Mouse (Mus musculus): ENCODE measurements around the gene Styxl1.

The Styxl1 gene

DNA sequence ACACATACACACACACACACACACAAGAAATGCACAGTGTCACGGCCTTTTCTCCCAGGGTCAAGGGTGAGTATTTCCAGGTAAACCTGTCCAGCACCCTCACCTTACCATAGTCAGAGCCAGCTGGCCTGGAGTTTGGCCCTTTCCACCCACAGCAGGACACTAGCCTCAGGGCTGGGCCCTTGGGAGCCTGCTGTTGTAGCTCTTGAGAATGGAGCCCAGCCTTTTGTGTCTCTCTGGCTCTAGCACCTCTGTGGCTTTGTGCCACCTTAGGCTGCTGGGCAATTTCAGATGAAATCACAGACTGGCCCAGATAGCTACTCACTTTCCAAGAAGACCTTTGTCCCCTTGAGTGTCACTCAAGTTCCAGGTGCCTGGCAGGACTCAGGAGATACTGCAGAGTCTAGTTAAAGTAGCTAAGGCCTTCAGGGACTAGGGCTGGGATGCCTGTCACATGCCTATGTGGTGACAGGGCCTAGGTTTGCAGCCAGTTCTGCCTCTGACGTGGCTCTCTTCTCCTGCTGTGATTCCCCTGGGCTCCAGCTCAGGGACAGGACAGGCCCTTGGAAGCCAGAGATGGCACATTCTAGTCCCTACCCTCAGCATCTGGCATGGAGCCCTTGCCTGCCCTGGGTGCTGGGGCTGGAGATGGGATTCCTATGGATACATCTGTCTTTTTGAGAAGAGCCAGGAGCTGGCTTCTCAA lies 51.4 kb downstream of the Styxl1 start:
- DNase-seq (ENCODE audit: low read depth in 2 of 2, low spot score in 2 of 2), result no peak

DNA sequence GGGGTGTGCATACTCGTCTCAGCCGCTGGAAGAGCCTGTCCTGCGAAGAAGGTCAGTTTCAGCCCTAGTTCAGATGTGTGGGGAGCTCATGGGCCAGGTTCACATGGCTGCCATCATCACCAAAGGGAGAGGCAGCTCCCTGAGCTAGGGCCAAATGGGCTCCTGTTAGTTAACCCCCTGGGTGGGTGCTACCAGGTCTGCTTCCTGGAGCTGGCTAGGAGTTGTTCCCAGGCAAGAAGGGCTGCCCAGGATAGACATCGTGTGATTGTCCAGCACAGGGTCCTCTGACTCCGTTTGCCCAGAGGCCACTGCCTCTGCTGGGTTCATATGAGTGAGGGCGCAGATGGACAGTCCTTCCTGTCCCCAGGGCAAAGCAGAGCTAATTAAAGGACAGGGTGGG lies 52.2 kb downstream of the Styxl1 start:
- DNase-seq (ENCODE audit: low read depth in 2 of 2, low spot score in 2 of 2), result no peak

DNA sequence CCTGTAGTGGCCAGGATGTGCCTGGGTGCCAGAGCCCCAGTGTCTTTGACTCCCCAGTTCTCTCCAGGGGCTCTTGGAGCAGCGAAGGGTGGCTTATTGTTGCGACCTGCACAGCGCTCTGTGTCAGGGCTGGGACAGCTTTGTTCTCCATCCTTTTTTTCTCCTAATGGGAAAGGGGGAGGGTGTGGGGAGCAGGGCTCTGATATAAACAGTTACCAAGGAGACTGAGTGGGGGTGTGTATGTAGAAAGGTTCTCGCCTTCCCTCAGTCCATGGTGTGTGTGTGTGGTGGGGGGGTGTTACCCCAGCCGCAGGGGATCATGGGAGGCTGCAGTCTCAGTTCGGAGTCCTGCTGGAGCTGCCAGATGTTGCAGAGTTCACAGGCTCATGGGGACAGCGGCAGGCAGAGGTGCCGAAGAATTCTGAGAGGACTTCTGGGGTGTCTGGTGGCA lies 52.8 kb downstream of the Styxl1 start:
- DNase-seq (ENCODE audit: low read depth in 2 of 2, low spot score in 2 of 2), result no peak

DNA sequence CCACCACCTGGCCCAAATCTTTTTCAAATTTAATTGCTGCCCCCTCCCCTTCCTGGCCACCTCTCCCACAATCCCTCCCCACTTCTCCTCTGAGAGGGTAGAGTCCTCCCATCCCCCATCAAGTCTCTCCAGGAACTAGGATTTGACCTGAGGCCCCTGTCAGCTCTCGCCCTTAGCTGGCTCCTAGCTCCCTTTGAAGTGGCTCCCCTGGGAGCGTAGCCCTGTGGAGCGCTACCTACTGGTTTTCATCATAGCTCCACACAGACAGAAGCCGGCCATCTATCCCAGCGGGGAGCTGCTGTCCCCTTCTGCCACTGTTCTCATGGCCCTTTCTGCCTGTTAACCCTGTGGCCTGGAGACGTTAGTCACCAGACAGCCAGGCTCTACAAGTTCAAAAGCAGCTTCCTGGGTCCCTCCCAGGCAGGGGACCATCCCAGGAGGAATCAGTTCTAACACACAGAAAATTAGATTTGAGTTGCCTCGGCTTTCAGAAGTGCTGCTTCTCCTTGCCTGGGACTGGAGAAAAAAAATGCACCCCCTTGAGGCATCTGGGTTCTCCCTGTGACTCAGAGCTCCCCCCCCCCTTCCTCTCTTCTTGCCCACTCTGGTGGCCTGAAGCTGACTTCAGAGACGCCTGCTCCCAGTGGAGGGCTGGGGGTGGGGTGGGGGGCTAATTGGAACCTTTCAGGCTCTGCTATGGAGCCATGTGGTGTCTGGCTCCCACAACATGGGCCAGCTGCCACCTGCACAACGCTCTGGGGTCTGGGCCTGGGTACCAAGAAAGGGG lies 53.5 kb downstream of the Styxl1 start:
- DNase-seq (ENCODE audit: low read depth in 2 of 2, low spot score in 2 of 2), result no peak

DNA sequence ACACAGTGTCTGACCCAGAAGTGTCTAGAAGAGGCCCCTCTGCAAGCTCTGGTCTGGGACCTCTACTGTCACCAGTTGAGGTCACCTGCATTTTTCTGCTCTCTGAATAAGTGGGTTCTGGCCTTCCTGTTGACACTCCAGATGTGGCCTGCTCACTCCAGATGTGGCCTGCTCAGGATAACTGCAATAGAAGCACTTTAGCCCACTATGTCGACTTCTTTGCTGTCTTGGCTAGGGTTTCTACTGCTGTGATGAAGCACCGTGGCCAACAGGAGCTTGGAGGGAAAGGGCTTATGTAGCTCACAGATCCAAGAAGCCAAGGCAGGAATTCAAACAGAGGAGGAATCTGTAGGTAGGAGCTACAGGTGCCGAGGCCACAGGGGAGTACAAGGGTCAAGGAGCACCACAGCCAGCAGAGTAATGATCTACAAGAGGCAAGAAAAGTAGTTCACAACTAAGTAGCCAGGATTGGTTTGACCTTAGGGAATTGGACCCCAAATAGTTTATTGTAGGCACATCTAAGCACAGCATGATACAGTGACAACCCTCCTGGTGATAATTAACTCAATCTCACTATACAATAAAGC lies 54.9 kb downstream of the Styxl1 start:
- no peak for DNase-seq (ENCODE audit: low read depth in 2 of 2, low spot score in 2 of 2)

DNA sequence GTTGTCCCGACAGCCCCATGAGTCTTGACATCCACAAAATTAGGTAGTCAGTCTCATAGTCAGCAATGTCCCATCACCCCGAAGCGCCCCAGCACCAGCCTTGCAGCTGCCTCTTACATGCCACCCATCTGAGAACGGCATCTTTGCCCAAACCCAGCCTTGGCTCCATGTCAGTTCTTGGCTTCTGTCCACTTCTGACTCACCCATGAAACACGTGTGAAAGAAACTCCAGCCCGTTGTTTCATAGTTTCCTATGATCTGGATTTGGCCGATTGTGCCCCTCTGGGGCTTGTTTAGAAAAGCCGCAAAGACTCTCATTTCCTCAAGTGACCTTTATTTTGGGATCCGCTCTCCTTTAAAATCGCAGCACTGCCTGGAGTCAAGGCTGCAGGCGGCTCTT lies 56.1 kb downstream of the Styxl1 start:
- no peak for DNase-seq (ENCODE audit: low read depth in 2 of 2, low spot score in 2 of 2)

DNA sequence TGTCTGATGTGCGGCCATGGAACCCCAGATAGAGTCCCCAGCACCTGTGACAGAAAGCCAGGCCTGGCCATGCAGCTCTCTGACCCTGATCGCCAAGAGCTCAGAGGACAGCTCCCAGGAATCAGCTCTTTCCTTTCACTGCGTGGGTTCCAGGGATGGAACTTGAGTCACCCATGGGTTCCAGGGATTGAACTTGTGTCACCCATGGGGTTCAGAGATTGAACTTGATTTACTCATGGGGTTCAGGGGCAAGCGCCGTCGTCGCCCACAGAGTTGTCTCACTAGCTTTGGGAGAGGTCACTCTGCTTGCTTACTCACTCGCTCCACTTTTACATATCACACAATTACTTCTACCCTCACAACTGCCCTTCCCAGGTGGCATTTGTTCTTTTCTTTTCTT lies 57.1 kb downstream of the Styxl1 start:
- no peak for DNase-seq (ENCODE audit: low read depth in 2 of 2, low spot score in 2 of 2)

DNA sequence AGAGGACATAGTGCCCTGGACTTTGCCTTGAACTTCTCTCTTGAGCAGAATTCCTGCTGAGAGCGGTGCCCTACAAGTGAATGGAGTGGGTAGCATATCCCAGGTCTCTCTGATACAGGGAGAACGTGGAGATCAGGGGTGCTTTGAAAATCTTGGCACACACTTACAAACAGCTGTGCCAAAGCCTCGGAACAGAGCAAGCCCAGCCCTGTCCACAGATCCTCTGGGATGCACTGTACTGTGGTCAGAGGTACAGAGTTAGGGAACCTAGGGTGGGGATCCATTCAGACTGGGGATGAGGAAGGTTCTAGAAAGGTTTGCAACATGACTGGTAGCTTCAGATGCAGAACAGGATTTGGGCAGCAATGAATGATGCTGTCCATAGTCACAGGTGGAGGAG lies 58.1 kb downstream of the Styxl1 start:
- no peak for DNase-seq (ENCODE audit: low read depth in 2 of 2, low spot score in 2 of 2)

DNA sequence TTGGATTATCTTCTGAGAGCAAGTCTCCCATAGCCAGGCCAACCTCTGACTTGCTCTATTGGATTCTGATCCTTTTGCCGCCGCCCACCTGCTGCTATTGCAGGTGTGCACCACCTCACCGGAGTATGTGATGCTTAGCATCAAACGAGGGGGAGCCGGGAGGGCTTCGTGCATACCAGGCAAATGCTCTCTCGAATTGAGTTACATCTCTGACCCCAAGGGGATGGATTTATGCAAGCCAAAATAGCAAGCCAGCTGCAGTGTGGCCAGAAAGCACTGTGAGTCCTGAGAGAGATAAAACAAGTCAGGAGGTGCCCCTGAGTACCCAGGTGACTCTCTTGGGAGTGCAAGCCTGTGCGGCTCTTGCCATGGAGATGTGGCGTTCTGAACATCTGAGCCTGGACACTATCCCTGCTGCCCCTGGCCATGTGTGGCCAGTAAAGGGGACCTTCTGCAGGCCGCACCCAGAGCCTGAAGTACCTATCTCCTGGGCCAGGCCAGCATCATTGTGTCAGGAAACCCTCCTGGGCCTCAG lies 58.5 kb downstream of the Styxl1 start:
- no peak for DNase-seq (ENCODE audit: low read depth in 2 of 2, low spot score in 2 of 2)

DNA sequence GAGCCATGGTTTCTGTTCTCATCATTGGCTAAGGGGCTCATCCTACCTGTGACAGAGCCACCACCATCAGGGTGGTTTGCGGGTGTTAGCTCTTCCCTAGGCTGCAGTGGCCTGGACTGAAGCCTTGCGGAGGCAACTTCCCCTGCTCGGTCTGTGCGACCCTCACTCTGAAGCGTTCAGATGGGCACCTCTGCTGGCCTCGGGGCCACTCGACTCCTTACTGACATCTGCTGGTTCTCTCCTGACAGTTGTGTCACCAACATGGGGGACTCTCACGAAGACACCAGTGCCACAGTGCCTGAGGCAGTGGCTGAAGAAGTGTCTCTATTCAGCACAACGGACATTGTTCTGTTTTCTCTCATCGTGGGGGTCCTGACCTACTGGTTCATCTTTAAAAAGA lies 62.6 kb downstream of the Styxl1 start:
- DNase-seq (ENCODE audit: low read depth in 2 of 2, low spot score in 2 of 2), result no peak

DNA sequence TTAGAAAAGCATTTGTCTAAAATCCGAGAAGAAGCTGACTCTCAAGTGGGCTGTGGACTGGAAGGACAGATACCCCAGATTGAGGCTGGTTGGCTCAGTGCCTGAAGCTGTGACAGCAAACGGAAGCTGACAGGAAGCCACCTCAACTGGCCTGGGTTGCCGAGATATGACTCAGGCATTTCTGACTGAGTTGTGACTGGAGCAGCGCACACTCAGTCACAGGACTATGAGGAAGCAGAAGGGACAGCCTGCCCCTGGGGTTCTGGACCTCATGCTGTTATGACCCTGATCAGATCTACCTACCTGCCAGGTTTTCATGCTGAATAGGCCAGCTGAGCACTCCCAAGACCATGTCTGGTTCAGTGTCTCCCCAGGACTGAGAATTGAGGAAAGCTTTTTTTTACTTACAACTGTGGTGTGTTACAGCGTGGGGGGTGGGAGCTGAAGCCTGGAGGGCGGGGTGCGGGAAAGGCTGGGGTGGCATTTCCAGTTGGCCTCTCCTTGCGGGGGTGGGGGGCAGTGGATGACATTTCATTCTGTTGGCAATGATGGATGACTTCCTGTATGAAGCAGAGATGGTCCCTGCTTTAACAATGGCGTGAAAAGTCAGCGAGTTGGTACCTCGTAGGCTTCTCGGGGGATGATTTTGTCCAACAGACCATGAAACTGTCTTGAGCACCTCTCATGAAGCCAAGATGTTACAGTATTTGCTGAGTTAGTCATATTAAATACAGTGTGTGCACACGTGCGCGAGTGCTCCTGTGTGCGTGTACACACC lies 64.6 kb downstream of the Styxl1 start:
- peak; percentile 23 to 26 for DNase-seq (ENCODE audit: low read depth in 2 of 2, low spot score in 2 of 2)

DNA sequence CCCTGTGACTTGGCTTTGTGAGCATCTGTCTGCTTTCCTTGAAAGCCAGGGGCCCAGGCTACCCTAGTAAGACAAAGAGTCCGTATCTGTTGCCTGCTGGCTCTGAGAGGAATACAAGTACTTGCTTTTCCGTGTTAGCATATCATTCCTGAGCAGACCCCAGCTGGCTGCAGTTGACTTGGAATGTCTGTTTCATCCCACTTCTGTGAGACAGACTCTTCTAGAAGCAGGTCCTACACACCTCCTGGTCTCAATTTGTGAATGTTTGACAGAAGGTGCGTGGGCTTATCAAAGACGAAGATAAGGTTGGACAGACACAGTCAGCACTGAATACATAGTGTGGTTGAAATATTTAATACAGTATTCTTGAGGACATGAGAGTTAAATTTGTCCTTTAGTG lies 65.4 kb downstream of the Styxl1 start:
- DNase-seq (ENCODE audit: low read depth in 2 of 2, low spot score in 2 of 2), result no peak

DNA sequence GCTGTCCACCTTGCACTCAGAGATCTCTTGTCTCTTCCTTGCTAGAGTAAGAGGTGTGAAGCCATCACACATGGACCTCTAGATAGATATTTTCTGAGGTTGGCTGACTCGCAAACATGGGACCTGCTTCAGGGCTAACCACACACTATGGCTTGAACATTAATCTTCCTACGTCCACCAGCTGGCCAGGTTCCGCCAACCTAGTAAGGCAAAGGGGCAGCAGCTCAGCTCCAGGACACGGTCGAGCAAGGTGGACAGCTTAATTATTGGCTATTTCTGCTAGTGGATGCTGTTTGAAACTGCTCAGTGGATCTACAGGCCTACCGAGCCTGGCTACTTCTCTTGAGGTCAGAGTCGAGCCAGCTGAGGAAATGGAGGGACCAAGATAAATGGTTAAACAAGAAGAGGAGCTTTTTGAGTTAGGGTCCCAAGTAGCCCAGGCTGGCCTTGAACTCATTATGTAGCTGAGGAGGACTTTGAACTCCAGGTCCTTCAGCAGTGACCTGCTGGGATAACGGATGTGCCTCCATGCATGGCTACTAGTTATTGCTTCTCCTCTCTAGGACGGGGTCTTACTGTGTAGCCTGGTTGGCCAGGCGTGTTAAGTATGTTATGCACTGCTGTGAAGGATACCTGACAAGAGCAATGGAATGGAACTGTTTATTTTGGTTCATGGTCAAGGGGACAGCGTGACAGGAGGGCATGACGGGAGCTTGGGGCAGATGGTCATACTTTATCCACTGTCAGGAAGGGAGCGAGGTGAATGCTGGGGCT lies 66.4 kb downstream of the Styxl1 start:
- DNase-seq (ENCODE audit: low read depth in 2 of 2, low spot score in 2 of 2), result no peak

DNA sequence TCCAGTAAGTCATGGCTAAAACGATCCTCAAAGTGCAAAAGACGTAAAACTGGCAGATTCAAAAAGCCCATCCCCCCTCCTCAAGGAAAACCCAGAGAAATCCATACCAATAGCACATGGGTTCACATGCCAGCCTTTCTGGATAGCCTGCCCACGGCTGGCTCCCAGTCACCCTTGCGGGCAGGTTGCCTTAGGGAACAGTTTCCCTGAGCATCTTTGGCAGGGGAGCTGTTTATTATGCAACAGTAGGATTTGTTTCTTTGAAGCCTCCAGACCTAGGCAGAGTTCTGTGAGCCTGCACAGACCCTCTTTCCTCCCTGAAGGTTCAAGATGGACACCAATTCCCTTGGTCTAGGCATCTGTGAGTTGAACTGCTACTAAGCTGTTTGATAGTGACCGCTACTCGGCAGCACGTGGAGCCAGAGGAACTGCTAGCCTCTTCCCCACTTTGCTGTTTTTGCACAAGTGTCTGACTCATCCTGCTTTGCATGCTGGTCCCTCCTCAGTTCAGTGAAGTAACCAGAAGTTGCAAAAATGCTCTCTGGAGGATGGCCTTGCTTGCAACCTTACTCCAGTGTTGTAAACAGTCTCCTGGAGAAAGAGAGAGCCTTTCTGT lies 67.5 kb downstream of the Styxl1 start:
- DNase-seq (ENCODE audit: low read depth in 2 of 2, low spot score in 2 of 2), result no peak

DNA sequence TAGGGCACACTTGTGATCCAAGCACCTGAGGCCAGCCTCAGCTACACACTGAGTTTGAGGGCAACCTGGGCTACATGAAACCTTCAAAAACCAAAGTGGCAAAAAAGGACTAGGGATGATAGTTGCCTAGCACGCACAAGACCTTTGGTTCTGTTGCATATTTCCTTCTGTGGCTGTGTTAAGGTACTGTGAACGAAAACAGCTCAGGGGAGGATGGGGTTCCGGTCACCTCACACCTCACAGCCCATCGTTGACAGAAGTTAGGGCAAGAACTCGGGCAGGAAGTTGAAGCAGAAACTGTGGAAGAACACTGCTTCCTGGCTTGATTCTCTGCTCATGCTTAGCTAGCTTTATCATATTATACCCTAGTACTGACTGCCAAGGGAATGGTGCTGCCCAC lies 68.5 kb downstream of the Styxl1 start:
- DNase-seq (ENCODE audit: low read depth in 2 of 2, low spot score in 2 of 2), result no peak

DNA sequence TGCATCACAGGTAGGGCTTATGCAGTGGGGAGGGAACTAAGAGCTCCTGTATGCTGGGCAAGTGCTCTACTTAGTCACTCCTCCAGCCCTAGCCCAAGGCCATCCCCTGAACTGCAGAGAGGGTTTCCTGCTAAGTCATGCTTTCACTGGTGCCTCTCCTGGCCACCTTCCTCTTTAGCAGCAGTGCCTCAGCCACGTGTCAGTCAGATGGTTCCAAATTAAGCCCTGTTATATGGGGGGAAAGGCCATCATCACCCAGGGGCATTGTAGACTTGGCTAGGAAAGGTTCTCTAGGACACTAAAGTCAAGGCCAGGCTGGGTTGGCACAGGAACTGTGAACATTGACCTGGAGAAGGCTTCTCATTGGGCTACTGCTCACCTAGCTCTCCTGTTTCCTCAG lies 70.3 kb downstream of the Styxl1 start:
- DNase-seq (ENCODE audit: low read depth in 2 of 2, low spot score in 2 of 2), result no peak

DNA sequence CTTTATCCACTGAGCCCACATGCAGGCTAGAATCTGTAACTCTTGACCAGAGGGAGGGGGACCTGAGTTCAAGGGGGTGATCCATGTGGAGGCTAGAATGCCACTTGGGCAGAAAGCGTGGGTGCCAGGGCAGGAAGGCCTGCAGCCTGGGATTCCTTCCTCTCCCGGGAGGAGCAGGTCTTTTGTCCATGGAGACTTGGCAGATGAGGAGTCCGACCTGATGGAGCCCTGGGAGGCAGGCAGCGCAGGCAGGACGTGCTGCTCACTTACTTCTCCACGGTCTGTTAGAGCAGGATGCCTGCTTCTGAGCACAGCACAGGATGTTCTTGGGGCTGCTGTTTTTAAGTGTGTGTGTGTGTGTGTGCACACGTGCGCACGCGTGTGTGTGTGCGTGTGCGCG lies 71.1 kb downstream of the Styxl1 start:
- DNase-seq (ENCODE audit: low read depth in 2 of 2, low spot score in 2 of 2), result no peak

DNA sequence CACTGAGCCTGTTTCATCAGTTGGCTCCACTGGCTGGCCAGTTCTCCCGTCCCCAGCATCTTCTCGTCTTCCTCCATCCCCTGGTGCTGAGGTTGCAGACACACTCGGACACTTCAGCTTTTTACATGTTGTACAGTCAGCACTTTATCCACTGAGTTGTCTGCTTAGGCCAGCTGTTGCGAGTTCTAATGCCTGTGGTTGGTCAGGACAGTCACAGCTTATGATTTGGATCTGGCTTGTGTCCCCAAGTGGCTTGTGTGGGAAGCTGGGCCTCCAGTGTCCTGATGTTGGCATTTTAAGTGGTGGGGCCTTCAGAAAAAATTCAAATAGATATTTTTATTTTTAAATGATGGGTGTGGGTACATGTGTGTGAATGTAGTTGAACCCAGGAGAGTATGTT lies 72.8 kb downstream of the Styxl1 start:
- DNase-seq (ENCODE audit: low read depth in 2 of 2, low spot score in 2 of 2), result no peak

DNA sequence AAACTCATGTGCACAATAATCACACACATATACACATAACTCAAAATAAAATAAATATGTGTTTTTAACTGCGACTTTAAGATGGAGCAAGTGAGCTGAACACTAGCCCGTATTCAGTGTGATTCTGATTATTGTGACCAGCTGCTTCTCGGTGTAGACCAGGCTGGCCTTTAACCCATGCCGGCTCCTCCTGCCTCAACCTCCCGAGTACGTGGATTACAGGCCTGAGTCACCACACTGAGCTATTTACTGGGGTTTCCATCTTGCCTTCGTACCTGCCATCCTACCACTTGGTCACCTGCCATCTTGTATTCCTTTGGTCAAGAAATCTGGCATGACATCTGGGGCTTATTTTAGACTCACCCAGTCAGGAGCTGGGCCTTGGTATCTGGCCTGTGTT lies 74.8 kb downstream of the Styxl1 start:
- no peak for DNase-seq (ENCODE audit: low read depth in 2 of 2, low spot score in 2 of 2)

DNA sequence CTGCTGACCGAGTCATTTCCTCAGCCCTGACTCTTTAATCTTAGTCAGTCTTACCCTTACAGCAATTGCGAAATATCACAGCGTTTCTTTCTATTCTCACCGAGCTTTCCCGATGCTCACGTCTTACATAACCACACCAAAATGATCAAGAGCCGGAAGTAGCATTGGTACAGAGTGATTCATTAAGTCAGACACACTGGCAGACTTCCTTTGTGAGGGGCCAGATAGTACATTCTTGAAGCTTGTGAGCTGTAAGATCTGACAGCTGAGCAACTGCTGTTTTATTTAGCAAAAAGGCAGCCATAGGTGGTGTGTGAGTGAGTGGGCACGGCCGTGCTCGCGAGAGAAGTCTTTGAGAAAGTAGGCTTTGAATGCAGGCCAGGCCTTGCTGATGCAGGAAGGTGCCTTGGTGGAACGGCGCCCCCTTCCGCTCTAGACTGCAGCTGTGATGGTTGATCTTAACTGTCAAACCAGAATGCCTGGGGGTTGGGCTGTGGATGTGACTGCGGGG lies 75.4 kb downstream of the Styxl1 start:
- peak; percentile 76 to 83 for DNase-seq (ENCODE audit: low read depth in 2 of 2, low spot score in 2 of 2)

All from CD8-positive naive resting alpha-beta T cell, adult 2 months (primary cell).